Mouse (Mus musculus): ENCODE results near the gene Fryl.

GRCm38 (mm10) chr5:72987786-72988185 lies 268.6 kb downstream of the Fryl start:
- no peak for TF ChIP-seq POLR2A (IDR thresholded peaks at IDR 0.05; ENCODE audit: insufficient read length, low read depth)
- TF ChIP-seq POLR2AphosphoS2 (IDR thresholded peaks at IDR 0.05; ENCODE audit: insufficient read length, low read depth): no peak
- no peak for TF ChIP-seq TCF12 (IDR thresholded peaks at IDR 0.05; ENCODE audit: insufficient read depth, poor library complexity, severe bottlenecking)
- no peak for TF ChIP-seq CEBPB (IDR thresholded peaks at IDR 0.05; ENCODE audit: insufficient read depth, poor library complexity, severe bottlenecking)

Data from myocyte (in vitro differentiated cells).